Mouse (Mus musculus): Measurements from ENCODE around the gene Prex1.

Prex1 gene

DNA sequence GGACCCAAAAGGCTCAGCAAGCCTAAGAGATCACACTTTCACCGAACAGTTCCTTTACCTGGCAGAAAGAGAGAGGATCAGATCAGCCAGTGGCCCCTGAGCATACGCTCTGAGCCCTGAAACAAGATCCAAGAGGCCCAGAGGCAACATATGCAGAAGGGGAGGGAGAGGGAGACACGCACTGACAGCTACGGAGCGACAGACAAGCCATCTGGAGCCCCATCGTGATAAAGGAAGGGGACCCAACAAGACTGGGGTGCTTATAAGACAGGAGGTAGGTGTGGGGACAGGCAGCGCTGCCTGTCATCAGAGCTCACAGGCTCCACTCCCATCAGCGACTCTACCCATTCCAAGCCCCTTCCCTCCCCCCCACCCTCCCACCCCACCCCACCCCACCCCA, 27.8 kb downstream of the Prex1 start:
- DNase-seq (ENCODE audit: low read depth, low spot score), result no peak

DNA sequence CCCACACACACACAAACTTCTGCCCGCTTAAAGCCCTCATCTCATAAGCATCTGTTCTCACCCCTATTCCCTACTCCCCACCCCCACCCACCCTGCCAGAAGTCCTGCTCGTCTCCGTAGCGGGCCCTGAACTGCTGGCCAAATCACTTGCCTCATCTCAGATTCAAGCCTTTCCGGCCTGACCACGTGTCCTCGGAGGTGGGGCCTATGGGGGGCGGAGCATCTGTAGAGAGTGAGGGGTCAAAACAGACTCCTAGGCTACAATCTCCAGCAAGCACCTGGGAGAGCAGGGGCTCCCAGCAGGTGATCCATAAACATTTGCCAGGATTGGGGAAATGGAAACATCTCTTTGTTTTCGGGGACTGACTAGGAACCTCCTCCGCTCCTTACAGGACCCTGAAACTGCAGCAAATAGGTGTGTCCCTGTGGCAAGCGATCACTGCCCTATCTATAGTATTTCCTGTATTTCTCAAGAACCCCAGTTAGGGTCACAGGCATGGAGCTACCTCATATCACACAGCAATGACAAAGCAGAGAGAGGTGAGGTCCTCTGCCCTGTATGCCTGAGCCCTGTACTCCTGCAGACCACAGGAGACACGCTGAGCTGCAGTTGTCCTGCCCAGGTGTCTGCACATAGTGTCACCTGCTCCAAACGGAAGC, 29.6 kb downstream of the Prex1 start:
- no peak for DNase-seq (ENCODE audit: low read depth, low spot score)

DNA sequence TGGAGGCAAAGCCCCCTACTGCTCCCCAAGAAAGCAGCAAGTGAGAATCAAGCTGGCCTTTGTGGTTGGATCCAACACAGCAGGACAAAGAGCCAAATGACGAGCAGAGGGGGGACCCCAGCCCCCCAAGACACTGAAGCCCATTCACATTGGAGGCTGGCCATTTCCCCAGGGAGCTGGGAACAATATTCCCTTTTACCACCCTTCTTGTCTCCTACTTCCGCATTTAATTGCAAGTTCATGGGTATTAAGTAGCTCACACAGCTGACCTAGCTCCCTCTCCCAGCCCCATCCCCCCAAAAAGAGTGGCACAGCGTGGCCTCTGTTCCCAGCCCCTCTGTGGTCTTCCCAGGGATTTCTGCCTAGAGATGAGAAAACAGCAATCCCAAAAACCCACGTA, 30.8 kb downstream of the Prex1 start:
- DNase-seq (ENCODE audit: low read depth, low spot score), result no peak

DNA sequence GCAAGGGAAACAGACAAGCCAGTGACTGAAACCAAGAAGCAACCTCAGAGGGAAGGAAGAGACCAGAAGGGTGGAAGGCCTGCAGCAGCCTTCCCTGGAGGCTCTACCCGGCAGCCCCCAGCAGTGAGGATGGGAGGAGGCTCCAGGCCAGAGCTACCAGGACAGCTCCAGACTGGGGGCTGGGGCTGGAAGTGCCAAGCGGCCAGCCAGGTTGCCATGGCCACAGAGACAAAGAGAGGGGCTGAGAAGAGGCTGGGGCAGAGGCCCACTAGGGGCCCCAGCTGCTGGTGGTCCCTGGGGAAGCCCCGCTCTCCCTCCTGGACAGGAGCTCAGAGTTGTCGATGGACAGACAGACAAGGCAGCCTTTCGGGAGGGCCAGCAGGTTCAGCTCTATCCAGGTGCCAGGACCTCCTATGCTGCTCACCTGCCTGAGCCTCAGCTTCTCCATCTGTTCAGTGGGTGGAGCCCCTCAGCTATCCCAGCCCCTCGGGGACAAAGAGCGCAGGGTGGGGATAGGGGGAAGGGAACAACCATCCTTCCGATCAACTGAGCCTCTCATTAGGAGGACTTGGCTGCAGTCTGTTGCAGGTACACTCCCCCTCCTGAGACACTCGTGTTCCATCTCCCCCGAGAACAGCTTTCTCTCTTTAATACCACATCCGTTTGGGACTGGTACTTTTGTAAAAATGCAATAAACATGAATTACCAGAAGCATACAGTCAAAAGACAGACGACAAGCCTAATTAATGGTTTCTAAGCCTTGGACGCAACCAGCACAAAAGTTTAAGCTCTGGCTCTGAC, 34.5 kb downstream of the Prex1 start:
- no peak for DNase-seq (ENCODE audit: low read depth, low spot score)

DNA sequence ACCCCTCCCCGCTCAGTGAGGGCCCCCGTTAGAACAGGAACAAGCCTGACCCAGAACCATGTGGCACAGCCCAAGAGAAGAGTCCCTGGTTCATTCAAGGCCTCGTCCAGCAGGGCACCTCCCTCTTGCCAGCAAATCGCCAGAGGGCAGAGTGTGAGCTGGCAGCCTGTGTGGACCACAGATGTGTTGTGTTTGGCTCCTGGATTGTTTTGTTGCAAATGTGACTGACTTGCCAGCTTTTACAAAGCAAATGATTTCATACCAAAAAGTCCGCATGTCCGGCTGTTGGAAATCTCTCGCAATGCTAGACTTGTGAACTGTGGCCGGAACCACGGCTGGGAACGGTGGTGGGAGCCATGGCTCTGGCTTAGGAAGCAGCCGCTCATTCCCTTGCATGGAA, 36.7 kb downstream of the Prex1 start:
- no peak for DNase-seq (ENCODE audit: low read depth, low spot score)

DNA sequence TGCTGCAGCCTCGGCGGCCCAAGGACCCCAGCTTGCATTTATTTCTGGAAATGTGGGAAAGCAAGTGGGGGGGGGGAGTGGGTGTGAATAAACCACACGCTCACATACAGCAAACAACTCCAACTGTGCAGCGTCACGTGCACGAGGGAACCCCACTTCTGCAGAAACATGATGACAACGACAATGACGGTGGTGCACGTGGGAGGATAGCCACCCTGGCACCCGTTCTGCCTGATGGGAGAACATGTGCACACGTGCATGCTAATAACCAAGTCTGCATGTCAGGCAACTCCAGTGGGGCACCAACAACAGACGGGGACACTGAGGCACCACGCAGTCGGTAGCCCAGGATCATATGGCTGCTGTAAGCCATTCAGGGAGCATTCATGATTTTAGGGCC, 37.1 kb downstream of the Prex1 start:
- no peak for DNase-seq (ENCODE audit: low read depth, low spot score)

DNA sequence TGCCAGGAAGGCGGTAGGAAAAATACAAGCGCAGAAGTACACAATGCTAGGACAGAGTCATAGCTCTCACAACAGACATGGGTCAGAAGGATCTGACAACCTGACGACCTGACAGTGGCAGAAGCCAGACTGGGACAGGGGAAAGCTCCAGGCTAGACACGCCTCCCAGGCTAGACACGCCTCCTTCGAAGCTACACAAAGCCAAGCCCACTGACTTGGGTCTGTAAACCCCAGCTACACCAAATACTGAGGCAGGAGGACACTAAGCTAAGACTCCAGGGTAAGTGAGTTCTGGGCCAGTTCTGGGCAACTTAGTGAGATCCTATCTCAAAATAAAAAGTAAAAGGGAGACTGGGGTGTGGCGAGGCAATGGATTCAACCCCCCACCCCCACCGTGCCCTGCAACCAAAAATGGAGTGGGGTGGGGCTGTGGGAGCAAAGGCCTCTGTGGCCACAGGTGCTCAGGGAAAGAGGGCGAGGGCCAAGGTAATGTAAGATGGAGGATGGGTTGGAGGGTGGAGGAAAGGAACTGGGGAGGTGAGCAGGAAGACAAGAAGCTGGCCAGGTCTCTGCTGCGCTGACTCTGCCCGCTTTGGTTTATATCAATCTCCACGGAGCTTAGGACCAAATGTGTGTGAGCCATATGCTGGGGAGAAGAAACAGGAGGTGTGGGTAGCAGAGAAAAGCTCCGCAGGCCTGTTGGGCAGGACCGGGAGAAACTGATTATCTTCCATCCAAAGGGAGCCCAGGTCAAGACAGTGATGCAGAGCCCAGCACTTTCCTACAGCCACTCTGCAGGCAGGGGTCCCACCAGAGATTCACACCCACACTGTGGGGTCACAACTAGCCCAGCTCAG, 37.8 kb downstream of the Prex1 start:
- no peak for DNase-seq (ENCODE audit: low read depth, low spot score)

DNA sequence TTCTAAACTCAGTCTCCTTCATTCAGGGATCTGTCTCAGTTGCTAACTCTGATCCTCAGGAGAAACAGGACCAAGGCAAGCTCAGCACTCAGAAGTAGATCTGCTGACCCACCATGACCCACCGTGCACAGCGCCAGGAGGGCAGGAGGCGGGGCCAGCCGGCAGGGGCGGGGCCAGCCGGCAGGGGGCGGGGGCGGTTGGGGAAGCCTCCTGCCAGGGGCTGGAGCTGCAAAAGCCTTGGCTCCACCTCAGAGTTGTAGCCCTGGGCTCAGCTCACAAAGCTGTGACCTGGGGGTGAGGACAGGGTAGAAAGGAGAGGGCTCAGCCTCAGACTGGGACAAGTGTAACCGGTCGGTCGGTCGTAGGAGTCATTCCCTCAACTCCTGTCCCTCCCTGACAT, 38.9 kb downstream of the Prex1 start:
- no peak for DNase-seq (ENCODE audit: low read depth, low spot score)

DNA sequence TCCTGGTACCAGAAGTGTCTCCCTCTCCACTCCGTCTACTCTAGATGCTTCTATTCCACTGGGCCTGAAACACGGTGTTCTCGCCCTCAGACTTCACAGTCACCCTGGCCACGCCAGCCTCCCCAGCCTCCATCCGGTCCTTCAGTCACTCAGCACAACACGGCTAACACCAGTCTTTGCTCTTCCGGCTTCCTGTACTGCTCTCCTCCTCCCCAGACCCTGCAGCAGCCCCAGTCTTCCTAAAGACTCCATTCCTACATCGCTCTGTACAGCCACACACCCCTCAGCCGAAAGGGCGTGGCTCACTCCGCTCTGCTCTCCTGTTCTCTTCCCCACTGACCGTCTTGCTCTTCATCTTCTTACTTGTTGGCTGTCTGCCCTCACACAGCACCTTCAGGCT, 39.7 kb downstream of the Prex1 start:
- DNase-seq (ENCODE audit: low read depth, low spot score), result no peak

DNA sequence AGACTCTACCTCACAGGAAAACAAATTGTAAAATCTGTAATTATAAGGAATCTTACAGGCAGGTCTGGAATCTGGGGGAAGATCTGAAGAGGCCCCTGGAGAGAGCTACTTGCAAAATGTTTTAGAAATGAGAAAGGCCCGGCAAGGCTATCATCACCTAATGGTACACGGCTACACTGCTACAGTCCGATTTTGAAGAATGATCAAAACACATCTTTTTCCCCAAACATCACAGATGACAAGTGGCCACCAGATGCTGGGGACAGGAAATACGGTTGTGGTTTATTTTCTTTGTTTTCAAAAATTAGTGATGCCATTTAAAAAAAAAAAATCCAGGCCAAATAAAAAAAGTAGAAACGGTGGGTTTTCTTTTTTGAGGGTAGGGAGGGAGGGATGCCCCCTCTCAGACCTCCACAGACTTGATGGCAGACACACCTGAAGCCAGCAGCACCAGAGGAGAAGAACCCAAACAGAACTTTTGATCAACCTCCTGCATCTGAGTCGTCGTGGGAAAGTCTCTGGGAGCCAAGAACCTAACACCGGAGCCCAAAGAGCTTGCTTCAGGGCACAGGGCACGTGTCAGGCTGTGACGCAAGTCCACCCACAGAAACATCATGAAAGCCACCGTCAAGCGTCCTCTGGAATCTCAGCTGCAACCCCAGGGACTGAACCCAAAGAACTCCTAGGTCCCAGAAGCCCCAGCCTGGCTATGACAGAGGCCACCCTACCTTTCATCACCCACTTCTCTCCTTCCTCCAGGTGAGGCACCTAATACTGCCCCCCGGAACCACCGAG, 41.3 kb downstream of the Prex1 start:
- no peak for DNase-seq (ENCODE audit: low read depth, low spot score)

DNA sequence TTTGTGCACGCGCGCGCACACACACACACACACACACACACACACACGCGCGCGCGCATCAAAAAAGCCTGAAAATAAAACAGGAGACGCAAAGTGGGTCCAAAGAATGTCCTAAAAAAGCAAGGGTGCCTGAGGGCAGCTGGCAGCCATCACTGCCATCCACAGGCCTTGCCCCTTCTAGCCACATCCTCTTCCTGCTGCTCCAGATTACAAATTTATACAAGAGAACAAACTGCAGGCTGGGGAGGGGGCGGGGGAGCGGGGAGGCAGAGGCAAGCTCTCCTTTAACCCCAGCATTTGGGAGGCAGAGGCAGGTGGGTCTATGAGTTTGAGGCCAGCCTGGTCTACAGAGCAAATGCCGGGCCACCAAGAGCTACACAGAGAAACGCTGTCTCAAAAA, 42.0 kb downstream of the Prex1 start:
- DNase-seq (ENCODE audit: low read depth, low spot score), result no peak

DNA sequence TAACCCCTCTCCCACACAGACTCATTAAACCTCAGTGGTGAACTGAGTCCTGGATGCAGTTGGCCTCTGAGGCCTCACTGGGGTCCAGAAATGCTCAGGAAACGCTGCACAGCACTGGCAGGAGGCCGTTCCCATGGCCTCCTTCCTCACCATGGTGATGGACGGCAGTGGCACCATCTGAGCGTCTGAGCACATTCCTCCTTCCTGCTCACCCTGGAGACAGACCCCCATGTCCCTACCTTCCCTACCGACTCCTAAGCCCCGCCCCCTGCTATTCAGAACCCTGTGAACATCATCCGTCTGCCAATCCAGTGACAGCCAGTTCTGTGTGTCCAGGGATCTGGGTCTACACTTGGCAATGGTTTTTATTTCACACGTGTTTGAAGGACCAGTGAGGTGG, 42.6 kb downstream of the Prex1 start:
- no peak for DNase-seq (ENCODE audit: low read depth, low spot score)

DNA sequence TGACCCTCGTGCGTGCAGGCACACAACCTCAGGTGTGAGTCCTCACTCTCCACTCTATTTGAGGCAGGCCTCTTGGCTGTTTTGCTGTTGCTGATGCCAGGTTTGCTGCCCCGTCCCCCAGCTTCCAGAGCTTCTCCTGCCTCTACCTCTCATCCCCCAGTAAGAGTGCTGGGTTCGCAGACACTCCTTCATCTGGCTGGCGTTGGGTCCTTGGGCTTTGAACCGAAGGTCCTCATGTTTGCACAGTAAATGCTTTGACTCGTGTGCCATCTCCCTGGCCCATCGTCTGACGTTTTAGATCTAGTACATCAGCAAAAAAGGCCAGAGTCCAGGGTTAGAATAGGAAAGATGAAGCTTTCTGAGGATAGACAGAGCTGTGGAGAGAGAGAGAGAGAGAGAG, 43.7 kb downstream of the Prex1 start:
- DNase-seq (ENCODE audit: low read depth, low spot score), result no peak

DNA sequence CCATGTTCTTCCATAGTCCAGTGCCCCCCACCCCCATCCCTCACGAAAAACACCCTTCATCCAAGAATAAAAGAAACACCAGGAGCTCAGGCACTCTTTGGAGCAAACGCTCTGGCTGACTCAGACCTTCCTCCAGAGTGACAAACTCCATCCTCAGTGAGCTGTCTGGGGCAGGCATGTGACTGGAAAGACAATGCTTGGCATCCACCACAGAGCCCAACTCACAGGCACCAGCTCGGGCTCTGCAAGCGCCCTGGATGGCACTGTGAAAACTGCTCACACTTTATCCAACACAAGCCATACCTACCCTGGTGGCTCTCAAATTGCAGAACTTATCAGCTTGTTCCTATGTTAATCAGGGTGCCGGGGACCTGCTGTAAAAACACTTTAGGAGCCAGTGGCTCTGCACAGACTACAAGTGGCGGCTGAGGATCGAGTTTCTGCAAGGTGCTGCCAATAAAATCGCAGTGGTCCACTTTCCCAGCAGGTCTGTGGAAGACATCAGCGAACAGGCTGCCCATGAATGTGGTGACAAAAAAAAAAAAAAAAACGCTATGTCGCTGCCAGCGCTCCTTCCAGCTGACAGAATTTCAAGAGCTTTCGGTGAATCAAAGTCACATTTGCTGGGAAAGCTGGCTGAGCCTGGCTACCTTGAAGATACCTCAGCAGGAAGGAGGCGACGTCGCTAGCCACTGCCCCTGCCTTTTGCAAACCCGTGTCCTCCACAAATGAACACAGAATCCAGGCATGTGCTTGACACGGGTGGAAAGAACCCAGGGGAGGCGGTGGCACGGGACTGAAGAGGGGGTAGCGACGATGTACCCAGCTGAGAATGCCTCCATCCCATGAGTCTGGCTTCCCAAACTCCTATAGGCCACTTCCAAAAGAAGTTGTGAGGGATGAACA, 45.6 kb downstream of the Prex1 start:
- no peak for DNase-seq (ENCODE audit: low read depth, low spot score)

DNA sequence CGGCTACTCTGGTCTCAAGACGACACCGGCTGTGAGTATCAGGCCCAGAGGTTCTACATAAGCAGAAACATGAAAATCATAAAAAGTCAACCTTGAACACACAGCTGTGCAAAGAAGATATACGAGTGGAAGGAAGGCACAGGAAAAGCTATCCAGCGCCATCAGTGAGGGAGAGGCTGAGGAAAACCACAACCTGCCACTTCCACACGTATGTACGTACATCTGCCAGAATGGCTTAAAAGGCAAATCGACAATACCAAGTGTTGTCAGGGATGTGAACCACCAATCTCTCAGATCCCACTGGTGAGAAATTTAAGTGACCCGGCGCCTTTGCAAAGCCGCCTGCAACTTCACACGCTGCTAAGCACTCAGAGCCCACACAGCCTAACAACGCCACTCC, 47.5 kb downstream of the Prex1 start:
- DNase-seq (ENCODE audit: low read depth, low spot score), result no peak

DNA sequence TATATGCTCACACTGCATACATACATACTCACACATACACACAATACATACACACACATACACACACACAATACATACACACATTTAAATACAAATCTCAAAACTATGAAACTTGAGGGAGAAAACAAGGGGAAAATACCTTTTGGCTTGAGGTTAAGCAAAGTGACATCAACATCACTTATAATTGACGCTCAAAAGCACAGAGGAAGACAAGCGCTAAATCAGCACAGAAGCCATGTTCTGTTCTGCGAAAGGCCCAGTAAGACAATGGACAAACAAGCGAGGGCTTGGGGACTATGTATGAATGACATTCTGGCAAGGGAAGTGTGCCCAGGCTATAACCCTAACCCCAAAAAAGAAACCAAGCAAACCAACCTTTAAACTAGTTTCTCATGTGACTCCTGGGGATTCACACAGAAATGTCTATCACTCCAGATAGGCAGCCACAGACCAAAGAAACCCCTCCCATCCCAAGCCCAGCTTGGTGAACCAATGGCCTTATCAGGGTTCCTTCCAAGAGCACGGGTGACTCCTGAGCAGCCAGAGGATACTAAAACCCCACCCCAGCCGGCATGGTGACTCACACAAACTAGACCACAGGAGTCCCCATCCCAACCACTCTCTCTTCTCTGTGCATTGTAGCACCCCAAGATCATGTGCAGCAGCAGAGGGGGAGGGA, 48.2 kb downstream of the Prex1 start:
- peak; percentile 40 for DNase-seq (ENCODE audit: low read depth, low spot score)

DNA sequence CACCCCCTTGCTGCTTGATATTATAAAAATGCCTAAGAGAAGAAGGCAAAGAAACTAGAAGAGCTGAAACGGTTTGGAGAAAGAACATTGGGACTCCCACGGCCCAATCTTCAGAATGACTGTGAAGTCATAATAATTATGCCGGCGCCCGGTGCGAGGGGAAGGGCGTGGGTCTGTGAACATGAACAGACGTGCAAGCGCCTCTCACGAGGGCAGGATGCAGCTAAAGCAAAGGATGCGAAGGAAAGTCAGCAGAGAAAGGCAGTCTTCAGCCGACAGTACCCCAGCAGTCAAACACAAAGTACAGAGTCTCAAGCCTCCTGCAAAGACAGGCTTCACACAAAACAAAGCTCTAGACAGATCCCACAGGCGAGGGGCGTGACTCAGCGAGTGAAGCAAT, 49.1 kb downstream of the Prex1 start:
- DNase-seq (ENCODE audit: low read depth, low spot score), result no peak

DNA sequence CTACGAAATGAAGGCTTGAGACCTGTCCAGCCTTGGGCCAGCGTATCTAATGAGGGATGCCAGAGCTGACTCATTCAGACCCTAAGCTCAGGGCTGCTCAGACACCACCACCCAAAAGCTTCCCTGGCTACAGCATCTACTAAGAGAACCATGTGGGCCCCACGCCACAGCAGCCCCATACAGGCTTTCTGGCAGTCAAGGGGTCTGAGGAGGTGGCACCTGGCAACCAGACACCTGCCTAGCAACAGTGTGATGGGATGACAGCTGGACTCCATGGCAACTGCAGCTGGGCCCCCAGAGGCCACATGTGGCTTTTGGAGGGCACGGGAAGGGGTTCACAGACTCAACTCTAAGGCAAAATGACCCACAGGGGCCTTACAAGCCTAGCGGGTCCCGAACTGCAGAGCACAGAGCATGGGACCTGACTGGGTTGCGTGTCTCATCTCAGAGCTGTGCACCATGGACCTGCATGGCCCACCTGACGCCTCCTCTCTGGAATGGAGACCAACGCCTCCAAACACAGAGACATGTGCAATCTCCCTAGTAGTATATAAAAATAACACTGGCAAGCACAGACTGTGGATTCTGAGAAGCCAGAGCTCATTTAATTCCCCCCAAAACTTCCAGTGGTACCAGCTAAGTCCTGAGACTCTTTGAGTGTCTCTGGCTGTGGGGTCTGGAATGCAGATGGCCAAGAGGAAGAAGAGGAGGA, 50.2 kb downstream of the Prex1 start:
- no peak for DNase-seq (ENCODE audit: low read depth, low spot score)

DNA sequence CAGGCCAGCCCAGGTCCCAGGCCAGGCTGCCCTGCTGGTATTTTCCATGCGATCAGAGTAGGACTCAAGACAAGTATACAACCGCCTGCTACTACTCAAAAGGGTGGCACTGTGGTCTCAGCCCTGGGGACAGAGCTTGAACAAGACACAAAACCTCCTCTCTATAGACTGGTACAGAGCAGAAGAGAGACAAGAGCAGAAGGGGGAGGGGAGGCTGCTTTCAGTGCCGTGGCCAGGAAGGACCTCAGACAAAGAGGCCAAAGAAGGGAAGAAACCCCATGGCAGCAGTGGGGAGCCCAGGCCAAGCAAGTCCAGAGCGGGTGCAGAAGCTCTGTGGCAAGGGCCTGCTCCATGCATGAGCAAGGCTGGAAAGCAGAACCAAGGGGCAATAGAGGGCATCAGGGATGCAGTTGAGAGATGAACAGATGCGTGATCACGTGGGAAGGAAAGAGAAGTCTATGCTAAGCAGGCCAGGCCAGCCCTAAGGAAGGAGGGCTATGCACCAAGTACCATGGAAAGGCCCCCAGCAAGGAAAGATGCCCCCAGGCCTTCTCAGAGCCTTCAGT, 51.0 kb downstream of the Prex1 start:
- no peak for DNase-seq (ENCODE audit: low read depth, low spot score)

Data from c-Kit-negative CD71-positive TER-119-positive erythroid progenitor cells, embryonic 14.5 days (primary cell).